Mouse (Mus musculus) brain, embryonic 14.5 days (tissue): ENCODE data around the gene Gm8914. TPM values are rescaled to one million over a fixed set of nuclear protein-coding genes. Genes with fewer than 3 reads are reported as not detected.
"Not testable (repeated sequence)": the region's sequence is repeated elsewhere in the genome, so short reads cannot be mapped to it uniquely, and the experiment has no call there.

Source experiments
- DNase-seq: peaks from one replicate; pipeline ENCODE4 v3.0.0-alpha.2; 2011; ENCODE audit warnings: low read depth
- polyA plus RNA-seq: library from polyadenylated mRNA; depleted of rRNA; stranded (reverse); fragments of >200 nt; gene quantifications from 2 replicates; pipeline ENCODE4 v1.2.3, GENCODE M21; 2012; rRNA removed

Gm8914 gene
- polyA plus RNA-seq = not detected in 2 replicates

GRCm38 (mm10) chrX:91479826-91480225 lies at the start of gene Gm8914:
TSS of gene Gm8914 (plus strand) at chrX:91480126.
- not testable (repeated sequence) for DNase-seq

Other genes with a start within 250 kb of the Gm8914 start
- gene Mageb2, start 148.4 kb upstream of the Gm8914 start, polyA plus RNA-seq = not detected in 2 replicates
- gene Gm5072, start 87.6 kb upstream of the Gm8914 start, polyA plus RNA-seq = not detected in 2 replicates
- not detected in 2 replicates for gene 1700084M14Rik, start 95.8 kb downstream of the Gm8914 start, polyA plus RNA-seq
- gene Gm14781, start 152.1 kb downstream of the Gm8914 start, polyA plus RNA-seq = not detected in 2 replicates